Mouse (Mus musculus): Measurements from ENCODE around the gene Atxn1. TPM values are rescaled to one million over a fixed set of nuclear protein-coding genes. Genes with fewer than 3 reads are reported as not detected.

Gene Atxn1
- total and polyA plus RNA-seq, 3 experiments = 8.0 to 13.1 (median 9.7) TPM

GRCm38 (mm10) chr13:45611554-45611953 is 353.3 kb downstream of the Atxn1 start:
- Histone ChIP-seq H3K27me3 (replicated peaks) (no peaks in the 10 kb centered on the region), H3K36me3 (replicated peaks in 1 of 2; ENCODE audit: control insufficient read depth in 1 of 2, insufficient read depth in 1 of 2, low read length in 1 of 2) (peaks cover 12 to 70% of the 10 kb centered on the region in 2 experiments), H3K9me3 (replicated peaks; ENCODE audit: low read length) (peaks cover 7% of the 10 kb centered on the region), H3K27ac (ENCODE audit: insufficient read depth, low read depth) (no peak overlapping the region), H3K9ac (ENCODE audit: insufficient read depth, low read depth) (no peak overlapping the region), H3K79me2 (replicated peaks; ENCODE audit: control insufficient read depth, extremely low read depth, insufficient read depth, poor library complexity, severe bottlenecking) (no peaks in the 10 kb centered on the region; the same call in 1 of the 2 replicates), H3K4me2 (ENCODE audit: insufficient read depth, low read depth, poor library complexity, severe bottlenecking) (no peak overlapping the region), H3K4me1 (ENCODE audit: control insufficient read depth in 1 of 2, insufficient read depth in 2 of 2) (peaks cover 12 to 34% of the 10 kb centered on the region in 2 experiments), H3K4me3 (replicated peaks in 1 of 3; ENCODE audit: low read depth in 2 of 3, low read length in 2 of 3, poor library complexity in 1 of 3) (no peak overlapping the region)
- no peak for DNase-seq (ENCODE audit: extremely low read depth)
- in situ Hi-C loops (cut with MboI; ENCODE audit: low pct_ligation_motif_present, low pct_unique_long_range_greater_than_20kb, low sequenced_read_pairs) = no loop called here
- dilution Hi-C loops (cut with MboI; ENCODE audit: extremely low pct_ligation_motif_present, extremely low pct_unique_long_range_greater_than_20kb, low sequenced_read_pairs) = no loop called here
- TF ChIP-seq POLR2AphosphoS2 (IDR thresholded peaks at IDR 0.05; ENCODE audit: low read depth, low read length) (no peak), EP300 (IDR thresholded peaks at IDR 0.05; ENCODE audit: low read length) (no peak), MYC (IDR thresholded peaks at IDR 0.05; ENCODE audit: low read depth, low read length) (no peak), CTCF (conservative IDR thresholded peaks at IDR 0.05 in 1 of 2, IDR thresholded peaks at IDR 0.05 in 1 of 2; ENCODE audit: low read depth in 2 of 2, low read length in 2 of 2) (no peak), MAZ (IDR thresholded peaks at IDR 0.05; ENCODE audit: low read depth, low read length) (no peak), HCFC1 (IDR thresholded peaks at IDR 0.05; ENCODE audit: low read depth, low read length) (no peak), TCF12 (IDR thresholded peaks at IDR 0.05; ENCODE audit: low read depth, low read length) (no peak), E2F4 (IDR thresholded peaks at IDR 0.05; ENCODE audit: insufficient replicate concordance, low read depth, low read length) (no peak), POLR2A (IDR thresholded peaks at IDR 0.05; ENCODE audit: low read depth, low read length) (no peak), JUND (conservative IDR thresholded peaks at IDR 0.05; ENCODE audit: low read depth, low read length) (no peak), KAT2A (IDR thresholded peaks at IDR 0.05; ENCODE audit: insufficient replicate concordance, low read length) (no peak), SMC3 (IDR thresholded peaks at IDR 0.05; ENCODE audit: low read depth, low read length) (no peak), MAX (IDR thresholded peaks at IDR 0.05; ENCODE audit: low read length) (no peak), ZC3H11A (IDR thresholded peaks at IDR 0.05; ENCODE audit: low read depth, low read length) (no peak), MAFK (IDR thresholded peaks at IDR 0.05; ENCODE audit: insufficient replicate concordance, low read length) (no peak), UBTF (IDR thresholded peaks at IDR 0.05; ENCODE audit: low read depth, low read length) (no peak), ZNF384 (IDR thresholded peaks at IDR 0.05; ENCODE audit: low read depth, low read length) (no peak), ETS1 (conservative IDR thresholded peaks at IDR 0.05; ENCODE audit: low read depth, low read length) (no peak), MXI1 (IDR thresholded peaks at IDR 0.05; ENCODE audit: low read depth, low read length) (no peak), ZMIZ1 (IDR thresholded peaks at IDR 0.05; ENCODE audit: low read depth, low read length) (no peak)

DNA sequence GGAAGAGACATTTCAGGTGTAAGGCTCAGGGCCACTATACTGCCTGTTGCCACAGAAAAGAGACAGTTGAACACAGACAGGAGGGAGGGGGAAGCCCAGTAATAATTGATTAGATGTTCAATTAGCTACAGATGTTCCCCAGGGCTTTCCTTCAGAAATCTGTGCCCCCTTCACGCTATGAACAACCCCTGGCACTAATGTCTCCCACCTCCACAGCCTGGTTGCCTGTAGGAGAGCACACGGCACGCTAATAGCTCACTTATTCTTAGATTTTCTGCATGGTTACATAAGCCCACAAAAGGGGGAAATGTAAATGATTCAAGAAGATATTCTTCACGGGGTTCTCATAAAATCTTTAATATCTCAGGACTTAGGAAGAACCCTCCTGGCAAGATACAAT is 355.3 kb downstream of the Atxn1 start:
- Histone ChIP-seq H3K79me2 (replicated peaks; ENCODE audit: control insufficient read depth, extremely low read depth, insufficient read depth, poor library complexity, severe bottlenecking) (no peaks in the 10 kb centered on the region; the same call in 1 of the 2 replicates), H3K9ac (ENCODE audit: insufficient read depth, low read depth) (no peak overlapping the region), H3K27ac (ENCODE audit: insufficient read depth, low read depth) (no peak overlapping the region), H3K27me3 (replicated peaks) (no peaks in the 10 kb centered on the region), H3K36me3 (replicated peaks in 1 of 2; ENCODE audit: control insufficient read depth in 1 of 2, insufficient read depth in 1 of 2, low read length in 1 of 2) (peaks cover 5 to 73% of the 10 kb centered on the region in 2 experiments), H3K4me2 (ENCODE audit: insufficient read depth, low read depth, poor library complexity, severe bottlenecking) (no peak overlapping the region), H3K4me1 (ENCODE audit: control insufficient read depth in 1 of 2, insufficient read depth in 2 of 2) (peaks cover 0 to 13% of the 10 kb centered on the region in 2 experiments; a peak in 3 of 4 replicates), H3K4me3 (replicated peaks in 1 of 3; ENCODE audit: low read depth in 2 of 3, low read length in 2 of 3, poor library complexity in 1 of 3) (no peak overlapping the region), H3K9me3 (replicated peaks; ENCODE audit: low read length) (peaks cover 7% of the 10 kb centered on the region)
- dilution Hi-C loops (cut with MboI; ENCODE audit: extremely low pct_ligation_motif_present, extremely low pct_unique_long_range_greater_than_20kb, low sequenced_read_pairs) (no loop called here), in situ Hi-C loops (cut with MboI; ENCODE audit: low pct_ligation_motif_present, low pct_unique_long_range_greater_than_20kb, low sequenced_read_pairs) (no loop called here)
- TF ChIP-seq ZNF384 (IDR thresholded peaks at IDR 0.05; ENCODE audit: low read depth, low read length) (no peak), RAD21 (IDR thresholded peaks at IDR 0.05; ENCODE audit: low read depth, low read length) (no peak), SMC3 (IDR thresholded peaks at IDR 0.05; ENCODE audit: low read depth, low read length) (no peak), JUND (conservative IDR thresholded peaks at IDR 0.05; ENCODE audit: low read depth, low read length) (no peak), JUN (IDR thresholded peaks at IDR 0.05; ENCODE audit: insufficient read depth, low read depth, low read length) (no peak), ZC3H11A (IDR thresholded peaks at IDR 0.05; ENCODE audit: low read depth, low read length) (no peak), TCF12 (IDR thresholded peaks at IDR 0.05; ENCODE audit: low read depth, low read length) (no peak), E2F4 (IDR thresholded peaks at IDR 0.05; ENCODE audit: insufficient replicate concordance, low read depth, low read length) (no peak), RCOR1 (conservative IDR thresholded peaks at IDR 0.05; ENCODE audit: low read depth, low read length) (no peak), MEF2A (IDR thresholded peaks at IDR 0.05; ENCODE audit: borderline replicate concordance, low read depth, low read length) (no peak), KAT2A (IDR thresholded peaks at IDR 0.05; ENCODE audit: insufficient replicate concordance, low read length) (no peak), CTCF (conservative IDR thresholded peaks at IDR 0.05 in 1 of 2, IDR thresholded peaks at IDR 0.05 in 1 of 2; ENCODE audit: low read depth in 2 of 2, low read length in 2 of 2) (no peak), SIN3A (IDR thresholded peaks at IDR 0.05; ENCODE audit: low read length) (no peak), USF1 (IDR thresholded peaks at IDR 0.05; ENCODE audit: low read depth, low read length) (no peak)
- no peak for DNase-seq (ENCODE audit: extremely low read depth)
